Mouse (Mus musculus) CD4-positive, CD25-positive, alpha-beta regulatory T cell (primary cell): Measurements from ENCODE around the gene Prox2. TPM values are rescaled to one million over a fixed set of nuclear protein-coding genes. Genes with fewer than 3 reads are reported as not detected.

ENCODE experiments used
- polyA plus RNA-seq: library from polyadenylated mRNA; unstranded; fragments of 100-300 nt; shearing (Covaris generic); gene quantifications from one replicate; pipeline ENCODE4 v1.2.1, GENCODE M21; 2017

The Prox2 gene
- 6.1 TPM for polyA plus RNA-seq

DNA sequence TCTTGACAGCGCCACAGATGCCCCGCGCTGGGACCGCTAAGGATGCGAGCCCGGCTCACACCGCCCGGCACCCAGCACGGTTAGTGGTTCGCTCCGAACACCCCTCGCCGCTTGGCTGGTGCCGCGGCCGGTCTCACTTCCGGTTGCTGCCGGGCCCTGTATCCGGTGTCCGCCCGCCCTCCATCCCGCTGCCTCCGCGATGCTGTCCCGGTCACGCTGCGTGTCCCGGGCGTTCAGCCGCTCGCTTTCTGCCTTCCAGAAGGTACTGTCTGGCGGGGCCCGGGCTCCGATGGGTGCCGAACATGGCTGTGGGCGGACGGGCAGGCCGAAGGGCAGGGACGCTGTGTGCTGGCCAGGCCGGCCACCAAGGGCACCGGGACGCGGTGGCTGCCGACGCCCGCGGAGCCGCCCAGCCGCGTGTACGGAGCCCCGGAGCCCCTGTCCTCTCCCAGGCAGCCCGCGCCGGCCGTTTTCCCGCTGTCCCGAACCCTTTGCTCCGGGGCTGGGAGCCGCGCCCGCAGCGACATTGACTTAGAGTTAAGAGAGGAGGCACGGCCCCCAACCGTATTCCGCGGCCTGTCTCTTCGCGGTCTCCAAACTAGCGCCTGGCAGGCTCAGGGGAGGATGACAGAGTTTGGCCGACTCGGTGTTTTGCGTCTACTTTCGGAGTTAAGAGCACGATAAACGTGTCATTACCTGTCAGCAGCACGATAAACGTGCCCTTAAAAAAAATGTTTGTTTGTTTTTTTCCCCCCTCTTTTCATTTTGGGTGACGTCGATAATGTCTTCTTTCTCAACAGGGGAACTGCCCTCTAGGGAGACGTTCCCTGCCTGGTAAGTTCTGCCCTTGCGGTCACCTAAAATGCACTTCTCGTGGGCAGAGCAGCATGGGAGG lies at the start of gene Prox2, which contains the start of gene Dlst:
Gene Prox2 (minus strand): TSS at position 62 of the 895 bp plus-strand sequence.
Gene Dlst (plus strand): TSS at position 136 of the 895 bp plus-strand sequence.

GRCm38 (mm10) chr12:85151002-85151774 lies 40.6 kb upstream of the Prox2 start, which contains the start of gene Rps6kl1:
Gene Rps6kl1 (minus strand): TSS chr12:85151264.

Other genes starting within 250 kb of the Prox2 start
- gene Ltbp2, start 234.2 kb downstream of the Prox2 start, polyA plus RNA-seq, result 0.23 TPM
- 124 TPM for gene Fcf1, start 139.9 kb downstream of the Prox2 start, polyA plus RNA-seq
- gene Arel1, start 139.9 kb downstream of the Prox2 start, polyA plus RNA-seq, result 40.6 TPM
- gene Ylpm1, start 114.4 kb downstream of the Prox2 start, polyA plus RNA-seq, result 35.2 TPM
- 97.0 TPM for gene Dlst, start 74 bp upstream of the Prox2 start, polyA plus RNA-seq
- gene Rps6kl1, start 40.5 kb upstream of the Prox2 start, polyA plus RNA-seq, result 1.3 TPM
- 0.11 TPM for gene Pgf, start 67.0 kb upstream of the Prox2 start, polyA plus RNA-seq
- 108 TPM for gene Eif2b2, start 108.7 kb upstream of the Prox2 start, polyA plus RNA-seq
- gene Mlh3, start 159.8 kb upstream of the Prox2 start, polyA plus RNA-seq, result 16.0 TPM
- 82.4 TPM for gene Acyp1, start 177.7 kb upstream of the Prox2 start, polyA plus RNA-seq
- gene Zc2hc1c, start 177.8 kb upstream of the Prox2 start, polyA plus RNA-seq, result 0.12 TPM
- gene Nek9, start 228.6 kb upstream of the Prox2 start, polyA plus RNA-seq, result 28.5 TPM